Mouse (Mus musculus) stomach, embryonic 16.5 days (tissue): Measurements from ENCODE around the gene Adipoq. TPM values are rescaled to one million over a fixed set of nuclear protein-coding genes. Genes with fewer than 3 reads are reported as not detected.
A peak's percentile ranks its signal among the peaks of the same experiment; 100 is the strongest.

Source experiments
- ATAC-seq: fragments of 200-750 bp; cut with Nextera tagmentation; 2 replicates; pipeline ENCODE4 v1.8.0; 2017; ENCODE audit warnings: moderate number of reproducible peaks, moderate TSS enrichment; ENCODE audit not compliant: insufficient read depth, low FRiP score
- H3K27ac ChIP-seq: fragments of 300-500 bp; sonication (generic); 2 replicates; pipeline ENCODE4 v1.5.1; 2014; ENCODE audit warnings: low read length
- H3K27me3 ChIP-seq: fragments of 300-500 bp; sonication (generic); 2 replicates; pipeline ENCODE4 v1.6.1; 2014; ENCODE audit warnings: low read length, control low read depth, mixed read lengths; ENCODE audit not compliant: control insufficient read depth, insufficient read depth
- H3K36me3 ChIP-seq: fragments of 300-500 bp; sonication (generic); 2 replicates; pipeline ENCODE4 v1.6.1; 2014; ENCODE audit warnings: low read length; ENCODE audit not compliant: control insufficient read depth, insufficient read depth
- H3K4me1 ChIP-seq: fragments of 300-500 bp; sonication (generic); 2 replicates; pipeline ENCODE4 v1.6.1; 2014; ENCODE audit warnings: low read length, control low read depth, mixed read lengths; ENCODE audit not compliant: control insufficient read depth, insufficient read depth
- H3K4me2 ChIP-seq: fragments of 300-500 bp; sonication (generic); 2 replicates; pipeline ENCODE4 v1.6.1; 2014; ENCODE audit warnings: low read depth, low read length, mixed read lengths
- H3K4me3 ChIP-seq: fragments of 300-500 bp; sonication (generic); replicated peaks from 2 replicates; pipeline ENCODE4 v1.5.1; 2014; ENCODE audit warnings: mild to moderate bottlenecking, low read length
- H3K9ac ChIP-seq: fragments of 300-500 bp; sonication (generic); 2 replicates; pipeline ENCODE4 v1.6.1; 2014; ENCODE audit warnings: low read length
- H3K9me3 ChIP-seq: fragments of 300-500 bp; sonication (generic); replicated peaks from 2 replicates; pipeline ENCODE4 v1.6.1; 2016; ENCODE audit warnings: low read length, control low read depth; ENCODE audit not compliant: control insufficient read depth
- WGBS: fragments of 180-500 bp; shearing (Covaris S2); extraction: QIAGEN DNeasy Blood & Tissue Kit; methylation state at CpG from one replicate; pipeline ENCODE4 v1.1.7; 2014; 5-methylcytosine and 5-hydroxymethylcytosine counted together
- polyA plus RNA-seq: library from polyadenylated mRNA; unstranded; fragments of >200 nt; fragmentation: Nextera tagmentation; extraction: Ambion mirVana; gene quantifications from 2 replicates; pipeline ENCODE4 v1.2.1, GENCODE M21; 2015

Gene Adipoq
- polyA plus RNA-seq, 1 experiment from 2014 or later = not detected

DNA sequence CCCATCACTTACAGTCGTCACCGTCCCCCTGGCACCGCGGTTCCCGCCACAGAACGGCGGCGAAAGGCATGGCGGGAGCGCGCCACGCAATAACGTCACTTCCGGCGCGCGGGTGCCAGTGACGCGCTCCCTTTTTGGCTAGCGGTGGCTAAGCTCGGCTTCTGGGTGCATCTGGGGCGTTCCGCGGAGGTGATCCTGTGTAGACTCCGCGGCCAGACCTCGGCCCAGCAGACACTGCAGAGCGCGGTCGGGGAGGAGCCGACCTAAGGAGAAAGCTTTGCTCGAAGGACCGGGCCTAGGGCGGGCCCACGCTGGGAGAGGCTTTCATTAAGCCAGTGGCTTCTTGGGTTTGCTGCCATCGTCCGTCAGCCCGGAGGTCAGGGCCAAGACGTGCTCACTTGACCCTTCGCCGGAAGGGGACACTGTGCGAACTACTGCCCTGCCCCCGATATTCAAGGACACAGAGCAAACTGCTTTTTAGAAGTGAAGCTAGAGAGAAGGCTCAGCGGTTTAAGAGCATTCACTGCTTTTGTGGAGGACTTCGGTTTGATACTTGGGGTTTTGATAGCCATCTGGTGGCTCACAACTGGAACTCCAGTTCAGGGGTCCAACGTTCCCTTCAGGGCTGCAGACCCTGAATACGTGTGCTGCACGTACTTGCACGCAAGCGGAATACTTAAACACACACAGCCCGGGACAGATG is 18.5 kb upstream of the Adipoq start, which contains the start of gene Rfc4:
Gene Rfc4, minus strand, starts transcription at position 65 of the 703 bp plus-strand sequence.
- under 1% methylated on average over 51 of the region's 51 CpGs for WGBS
- H3K4me2 ChIP-seq = peak within 1 kb of the TSS; percentile 79
- ATAC-seq = peak; percentile 92
- peak within 1 kb of the TSS; percentile 77 for H3K4me3 ChIP-seq
- no peaks in the 10 kb centered on the region; the same call in 1 of the 2 replicates for H3K36me3 ChIP-seq
- H3K27me3 ChIP-seq = no peaks in the 10 kb centered on the region
- H3K9me3 ChIP-seq = no peaks in the 10 kb centered on the region
- H3K9ac ChIP-seq = peak within 1 kb of the TSS; percentile 90
- H3K4me1 ChIP-seq = peaks cover 13% of the 10 kb centered on the region
- peak within 1 kb of the TSS; percentile 98 for H3K27ac ChIP-seq

- H3K27ac ChIP-seq = no peak overlapping the region
- H3K4me3 ChIP-seq = no peak overlapping the region
- WGBS = 85% methylated on average over 3 of the region's 3 CpGs
- H3K36me3 ChIP-seq = no peaks in the 10 kb centered on the region
- H3K4me1 ChIP-seq = peaks cover 13% of the 10 kb centered on the region
- H3K4me2 ChIP-seq = no peak overlapping the region
- H3K9ac ChIP-seq = no peak overlapping the region
- H3K9me3 ChIP-seq = no peaks in the 10 kb centered on the region
- no peaks in the 10 kb centered on the region for H3K27me3 ChIP-seq
- no peak for ATAC-seq
Measured at GRCm38 (mm10) chr16:23130303-23130702, 16.0 kb upstream of the Adipoq start.

GRCm38 (mm10) chr16:23132336-23132735 is 14.0 kb upstream of the Adipoq start:
- no peak overlapping the region for H3K9ac ChIP-seq
- no peak for ATAC-seq
- no peak overlapping the region for H3K4me2 ChIP-seq
- H3K4me3 ChIP-seq = no peak overlapping the region
- no peaks in the 10 kb centered on the region for H3K9me3 ChIP-seq
- H3K4me1 ChIP-seq = peaks cover 7% of the 10 kb centered on the region
- no peak overlapping the region for H3K27ac ChIP-seq
- 96% methylated on average over 1 of the region's 1 CpGs for WGBS
- H3K27me3 ChIP-seq = no peaks in the 10 kb centered on the region
- H3K36me3 ChIP-seq = no peaks in the 10 kb centered on the region

DNA sequence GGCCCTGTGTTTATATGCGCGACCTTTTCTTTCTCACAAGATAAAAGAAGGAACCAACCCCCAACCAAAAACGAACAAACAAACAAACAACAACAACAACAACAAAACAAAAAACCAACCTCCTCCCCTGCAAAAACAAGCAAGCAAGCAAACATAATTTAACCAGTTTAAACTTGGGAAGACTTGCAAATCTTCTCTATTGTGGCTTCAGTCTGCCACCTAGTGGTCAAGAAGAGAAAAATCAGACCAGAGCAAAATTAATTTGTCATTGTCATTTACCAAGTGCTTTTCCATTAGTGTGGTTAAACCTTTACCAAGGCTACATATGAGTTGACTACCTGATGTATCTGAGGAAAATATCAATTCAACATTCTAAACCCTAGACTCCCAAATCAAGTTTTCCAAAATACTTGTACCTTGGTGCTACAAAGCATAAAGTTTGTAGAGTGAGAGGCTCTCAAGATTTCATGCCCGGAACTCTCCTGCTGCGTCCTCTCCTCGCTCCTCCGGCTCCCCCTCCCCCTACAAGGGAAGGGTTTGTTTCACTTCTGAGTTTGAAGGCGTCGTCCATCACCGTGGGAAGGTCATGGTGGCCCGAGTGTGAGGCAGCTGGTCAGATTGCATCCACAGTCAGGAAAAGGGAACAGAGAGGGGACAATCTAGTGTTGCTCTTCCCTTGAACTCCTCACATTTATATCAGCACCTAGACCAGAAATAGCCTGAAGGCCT is 10.8 kb upstream of the Adipoq start:
- Histone ChIP-seq H3K4me3 (no peak overlapping the region), H3K9me3 (no peaks in the 10 kb centered on the region), H3K4me1 (no peaks in the 10 kb centered on the region; the same call in 1 of the 2 replicates), H3K36me3 (no peaks in the 10 kb centered on the region), H3K9ac (peak overlapping the region; percentile 48; the same call in 1 of the 2 replicates), H3K4me2 (peak overlapping the region; percentile 15; the same call in 1 of the 2 replicates), H3K27ac (no peak overlapping the region), H3K27me3 (no peaks in the 10 kb centered on the region)
- ATAC-seq = no peak
- 18% methylated on average over 11 of the region's 11 CpGs for WGBS

DNA sequence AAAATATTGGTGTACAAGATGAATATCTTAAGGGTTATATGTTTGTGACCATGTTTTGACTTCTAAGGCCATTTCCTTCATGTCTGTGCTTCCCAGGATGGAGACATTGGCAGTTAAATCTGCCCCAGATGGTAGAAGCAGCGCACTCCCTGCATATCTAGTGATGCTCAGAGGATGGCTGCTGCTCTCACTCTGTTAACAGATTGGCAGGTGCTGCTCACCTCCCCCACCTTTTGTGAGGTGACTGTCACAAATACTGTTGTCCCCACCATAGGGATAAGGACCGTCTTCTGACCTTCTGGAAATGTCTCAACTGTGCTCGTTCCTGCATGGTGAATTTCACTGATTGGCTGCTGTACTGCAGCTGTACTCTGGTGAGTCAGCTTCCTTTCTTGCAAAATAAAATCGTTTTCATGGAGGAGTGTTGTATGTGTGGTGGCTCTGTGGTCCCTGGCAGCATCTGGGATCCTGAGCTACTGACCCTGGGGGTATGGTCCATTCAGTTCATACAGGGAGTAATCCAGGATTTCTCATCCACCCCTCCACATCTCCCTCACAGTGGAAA is 9.8 kb upstream of the Adipoq start:
- Histone ChIP-seq H3K36me3 (no peaks in the 10 kb centered on the region), H3K27ac (no peak overlapping the region), H3K4me2 (no peak overlapping the region), H3K4me3 (no peak overlapping the region), H3K9me3 (no peaks in the 10 kb centered on the region), H3K4me1 (no peaks in the 10 kb centered on the region; the same call in 1 of the 2 replicates), H3K27me3 (no peaks in the 10 kb centered on the region), H3K9ac (no peak overlapping the region)
- no peak for ATAC-seq
- WGBS = 61% methylated on average over 4 of the region's 4 CpGs

DNA sequence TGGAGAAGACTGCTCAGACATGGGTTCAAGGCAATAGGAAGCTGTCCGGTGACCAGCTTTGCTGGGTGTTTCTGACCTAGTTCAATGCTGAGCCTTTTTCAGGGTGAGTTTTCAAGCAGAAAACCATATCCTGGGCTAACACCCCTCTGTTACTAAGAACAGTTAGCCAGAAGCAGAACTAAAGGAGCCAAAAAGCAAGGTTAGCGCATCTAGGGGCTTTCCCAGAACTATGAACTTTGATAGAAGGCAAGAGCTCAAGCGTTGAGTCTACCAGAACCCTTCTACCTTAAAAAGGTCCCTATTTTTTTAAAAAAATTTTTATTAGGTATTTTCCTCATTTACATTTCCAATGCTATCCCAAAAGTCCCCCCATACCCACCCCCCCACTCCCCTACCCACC is 5.4 kb upstream of the Adipoq start:
- H3K4me3 ChIP-seq = no peak overlapping the region
- no peaks in the 10 kb centered on the region for H3K27me3 ChIP-seq
- no peak for ATAC-seq
- H3K4me2 ChIP-seq = no peak overlapping the region
- no peaks in the 10 kb centered on the region for H3K36me3 ChIP-seq
- H3K4me1 ChIP-seq = no peaks in the 10 kb centered on the region
- no peak overlapping the region for H3K9ac ChIP-seq
- H3K27ac ChIP-seq = no peak overlapping the region
- no peaks in the 10 kb centered on the region for H3K9me3 ChIP-seq
- 91% methylated on average over 3 of the region's 3 CpGs for WGBS

- WGBS = 79% methylated on average over 7 of the region's 7 CpGs
- no peaks in the 10 kb centered on the region for H3K36me3 ChIP-seq
- no peak overlapping the region for H3K4me3 ChIP-seq
- no peaks in the 10 kb centered on the region for H3K9me3 ChIP-seq
- no peak overlapping the region for H3K9ac ChIP-seq
- H3K27me3 ChIP-seq = no peaks in the 10 kb centered on the region
- no peak for ATAC-seq
- no peaks in the 10 kb centered on the region for H3K4me1 ChIP-seq
- H3K4me2 ChIP-seq = no peak overlapping the region
- no peak overlapping the region for H3K27ac ChIP-seq
Measured at GRCm38 (mm10) chr16:23144326-23144725, 2.0 kb upstream of the Adipoq start.

DNA sequence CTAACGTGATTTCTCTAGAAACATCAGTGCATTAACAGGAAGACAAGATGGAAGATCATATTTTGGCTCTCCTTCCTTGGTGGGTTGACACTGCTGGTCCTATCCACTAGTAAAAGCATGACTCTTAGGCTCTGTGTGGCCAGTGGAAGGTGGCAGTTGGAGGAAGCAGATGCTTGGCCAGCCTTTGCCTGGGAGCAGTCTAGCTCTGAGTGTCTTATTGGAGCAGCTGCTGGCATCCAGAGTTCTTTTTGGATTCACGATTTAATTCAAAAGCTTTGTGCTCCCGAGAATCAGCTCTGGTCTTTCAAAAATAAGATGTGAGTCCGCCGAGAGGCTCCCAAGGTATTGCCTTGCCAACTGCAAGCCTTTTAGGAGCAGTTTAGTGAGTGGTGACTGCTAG is 1.1 kb upstream of the Adipoq start:
- no peak overlapping the region for H3K27ac ChIP-seq
- no peak overlapping the region for H3K9ac ChIP-seq
- no peaks in the 10 kb centered on the region for H3K36me3 ChIP-seq
- no peak overlapping the region for H3K4me3 ChIP-seq
- WGBS = 72% methylated on average over 5 of the region's 5 CpGs
- no peak overlapping the region for H3K4me2 ChIP-seq
- no peak for ATAC-seq
- H3K9me3 ChIP-seq = no peaks in the 10 kb centered on the region
- H3K4me1 ChIP-seq = no peaks in the 10 kb centered on the region
- H3K27me3 ChIP-seq = no peaks in the 10 kb centered on the region

GRCm38 (mm10) chr16:23148936-23149335 is 2.6 kb downstream of the Adipoq start:
- ATAC-seq = no peak
- WGBS = 69% methylated on average over 2 of the region's 2 CpGs
- no peaks in the 10 kb centered on the region for H3K4me1 ChIP-seq
- no peaks in the 10 kb centered on the region for H3K36me3 ChIP-seq
- no peak overlapping the region for H3K4me2 ChIP-seq
- H3K4me3 ChIP-seq = no peak overlapping the region
- no peaks in the 10 kb centered on the region for H3K27me3 ChIP-seq
- H3K9ac ChIP-seq = no peak overlapping the region
- no peak overlapping the region for H3K27ac ChIP-seq
- no peaks in the 10 kb centered on the region for H3K9me3 ChIP-seq
